Mouse (Mus musculus) midbrain, embryonic 15.5 days (tissue): ENCODE data around the gene Gm17124. TPM values are rescaled to one million over a fixed set of nuclear protein-coding genes. Genes with fewer than 3 reads are reported as not detected.
"Not testable (repeated sequence)": the region's sequence is repeated elsewhere in the genome, so short reads cannot be mapped to it uniquely, and the experiment has no call there.

Experiments used
- ATAC-seq: fragments of 200-750 bp; cut with Nextera tagmentation; replicated peaks from 2 replicates; pipeline ENCODE4 v1.8.0; 2017; ENCODE audit warnings: moderate TSS enrichment
- H3K27ac ChIP-seq: fragments of 300-500 bp; sonication (generic); 2 replicates; pipeline ENCODE4 v1.5.1; 2015; ENCODE audit warnings: mild to moderate bottlenecking, inconsistent platforms
- H3K27me3 ChIP-seq: fragments of 300-500 bp; sonication (generic); replicated peaks from 2 replicates; pipeline ENCODE4 v1.6.1; 2015; ENCODE audit warnings: inconsistent platforms
- H3K36me3 ChIP-seq: fragments of 300-500 bp; sonication (generic); replicated peaks from 2 replicates; pipeline ENCODE4 v1.6.1; 2015; ENCODE audit warnings: inconsistent platforms
- H3K4me1 ChIP-seq: fragments of 300-500 bp; sonication (generic); 2 replicates; pipeline ENCODE4 v1.6.1; 2015; ENCODE audit warnings: inconsistent platforms
- H3K4me2 ChIP-seq: fragments of 300-500 bp; sonication (generic); 2 replicates; pipeline ENCODE4 v1.6.1; 2015; ENCODE audit warnings: inconsistent platforms, mild to moderate bottlenecking, moderate library complexity
- H3K4me3 ChIP-seq: fragments of 300-500 bp; sonication (generic); 2 replicates; pipeline ENCODE4 v1.5.1; 2015; ENCODE audit warnings: mild to moderate bottlenecking, inconsistent platforms
- H3K9ac ChIP-seq: fragments of 300-500 bp; sonication (generic); 2 replicates; pipeline ENCODE4 v1.6.1; 2015; ENCODE audit warnings: mild to moderate bottlenecking, inconsistent platforms
- H3K9me3 ChIP-seq: fragments of 300-500 bp; sonication (generic); 2 replicates; pipeline ENCODE4 v1.6.1; 2016; ENCODE audit warnings: inconsistent platforms
- WGBS: fragments of 180-500 bp; shearing (Covaris S2); methylation state at CpG from one replicate; pipeline ENCODE4 v1.1.7; 2015; ENCODE audit warnings: mixed read lengths; 5-methylcytosine and 5-hydroxymethylcytosine counted together
- microRNA-seq: library from miRNA; unstranded; fragments of <30 nt; microRNA quantifications from one replicate; pipeline ENCODE4, GENCODE M21; 2016
- polyA plus RNA-seq: library from polyadenylated mRNA; unstranded; fragments of >200 nt; fragmentation: Nextera tagmentation; extraction: Ambion mirVana; gene quantifications from 2 replicates; pipeline ENCODE4 v1.2.1, GENCODE M21; 2015

Gene Gm17124
- polyA plus RNA-seq: not detected in 2 replicates

DNA sequence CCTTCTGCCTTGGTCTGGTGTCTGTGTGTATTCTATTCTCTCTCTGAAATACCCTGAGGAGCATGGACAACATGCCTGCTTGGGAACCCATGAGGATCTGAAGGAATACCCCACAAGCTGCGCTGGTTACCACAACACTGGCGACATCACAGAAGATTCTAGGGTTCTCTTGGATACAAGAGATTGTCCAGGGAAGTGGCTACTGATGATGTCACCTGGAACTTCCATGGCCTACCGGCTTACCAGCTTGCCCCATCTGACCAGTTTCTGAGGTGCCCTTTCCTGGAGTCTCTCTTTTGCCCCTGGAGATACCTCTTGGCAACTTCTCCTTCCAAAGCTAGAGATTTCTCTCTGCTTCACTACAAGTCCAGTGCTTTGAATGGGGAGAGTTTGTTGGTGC is at the start of gene Gm17124:
Gene Gm17124, minus strand, starts transcription at position 101 of the 400 bp plus-strand sequence.
- H3K36me3 ChIP-seq, H3K4me3 ChIP-seq, H3K4me1 ChIP-seq, H3K27ac ChIP-seq, H3K27me3 ChIP-seq, H3K9ac ChIP-seq, ATAC-seq, H3K9me3 ChIP-seq, H3K4me2 ChIP-seq: not testable (repeated sequence)
- WGBS: no CpG with 5 or more reads among the region's 3 CpGs

DNA sequence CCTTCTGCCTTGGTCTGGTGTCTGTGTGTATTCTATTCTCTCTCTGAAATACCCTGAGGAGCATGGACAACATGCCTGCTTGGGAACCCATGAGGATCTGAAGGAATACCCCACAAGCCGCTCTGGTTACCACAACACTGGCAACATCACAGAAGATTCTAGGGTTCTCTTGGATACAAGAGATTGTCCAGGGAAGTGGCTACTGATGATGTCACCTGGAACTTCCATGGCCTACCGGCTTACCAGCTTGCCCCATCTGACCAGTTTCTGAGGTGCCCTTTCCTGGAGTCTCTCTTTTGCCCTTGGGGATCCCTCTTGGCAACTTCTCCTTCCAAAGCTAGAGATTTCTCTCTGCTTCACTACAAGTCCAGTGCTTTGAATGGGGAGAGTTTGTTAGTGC is 42.1 kb upstream of the Gm17124 start, which contains the start of gene Gm3633:
Gene Gm3633, minus strand, starts transcription at position 101 of the 400 bp plus-strand sequence.
- not testable (repeated sequence) for H3K9me3 ChIP-seq, H3K27ac ChIP-seq, H3K36me3 ChIP-seq, H3K4me3 ChIP-seq, H3K4me2 ChIP-seq, ATAC-seq, H3K4me1 ChIP-seq, H3K27me3 ChIP-seq, H3K9ac ChIP-seq
- 86% methylated on average over 1 of the region's 2 CpGs for WGBS

Small RNA genes within 50 kb of the gene (microRNA-seq; reads per million reads assigned to microRNA genes)
- not detected for gene Gm23620
- gene Gm25228: not detected

Other genes with a start within 250 kb of the Gm17124 start
- not detected in 2 replicates for gene Gm8005, start 160.2 kb downstream of the Gm17124 start, polyA plus RNA-seq
- gene Gm8011, start 136.0 kb downstream of the Gm17124 start, polyA plus RNA-seq: not detected in 2 replicates
- not detected in 2 replicates for gene Gm8020, start 97.5 kb downstream of the Gm17124 start, polyA plus RNA-seq
- not detected in 2 replicates for gene Gm8024, start 75.6 kb downstream of the Gm17124 start, polyA plus RNA-seq
- not detected in 2 replicates for gene Gm3633, start 42.0 kb upstream of the Gm17124 start, polyA plus RNA-seq
- not detected in 2 replicates for gene Gm10378, start 56.1 kb upstream of the Gm17124 start, polyA plus RNA-seq
- gene Gm3015, start 168.9 kb upstream of the Gm17124 start, polyA plus RNA-seq: not detected in 2 replicates
- gene Gm10377, start 198.1 kb upstream of the Gm17124 start, polyA plus RNA-seq: not detected in 2 replicates